Mouse (Mus musculus): ENCODE measurements around the gene Tas2r144. TPM values are rescaled to one million over a fixed set of nuclear protein-coding genes. Genes with fewer than 3 reads are reported as not detected.

Tas2r144 gene
- total RNA-seq, 2 experiments from 2014 or later: not detected

- peak; percentile 99 for DNase-seq (ENCODE audit: low spot score in 2 of 2)
These were observed 49.6 kb downstream of the Tas2r144 start, which contains the start of gene Casp2 for GRCm38 (mm10) chr6:42264626-42265312. Gene Casp2, plus strand, starts transcription at chr6:42264985.

Other genes with a start within 250 kb of the Tas2r144 start
- gene Sval3, start 247.2 kb upstream of the Tas2r144 start, total RNA-seq (2021): not detected
- not detected for gene Sva, start 176.9 kb upstream of the Tas2r144 start, total RNA-seq (2021)
- not detected for gene Tas2r139, start 74.4 kb upstream of the Tas2r144 start, total RNA-seq (2021)
- gene Gstk1, start 30.6 kb downstream of the Tas2r144 start, total RNA-seq (2021): 10 to 100 TPM; 11.0 to 14.9 TPM
- gene Tmem139, start 46.6 kb downstream of the Tas2r144 start, total RNA-seq (2021): not detected
- 10 to 100 TPM; 20.6 to 22.3 TPM for gene Casp2, start 49.7 kb downstream of the Tas2r144 start, total RNA-seq (2021)
- 1 to 10 TPM; 3.8 to 4.0 TPM for gene Clcn1, start 71.4 kb downstream of the Tas2r144 start, total RNA-seq (2021)
- gene Fam131b, start 109.3 kb downstream of the Tas2r144 start, total RNA-seq (2021): 100 to 1,000 TPM; 115 to 123 TPM
- gene Zyx, start 134.3 kb downstream of the Tas2r144 start, total RNA-seq (2021): 10 to 100 TPM; 48.9 to 51.2 TPM
- under 1 TPM in 1 of 2 experiments, not detected in 1; 0.23 TPM for gene Epha1, start 157.9 kb downstream of the Tas2r144 start, total RNA-seq (2021)
- not detected for gene Tas2r143, start 184.9 kb downstream of the Tas2r144 start, total RNA-seq (2021)
- not detected for gene Tas2r135, start 190.1 kb downstream of the Tas2r144 start, total RNA-seq (2021)
- gene Tas2r126, start 219.2 kb downstream of the Tas2r144 start, total RNA-seq (2021): not detected
- not detected for gene Olfr458, start 249.9 kb downstream of the Tas2r144 start, total RNA-seq (2021)

Measured in left cerebral cortex, adult 18-20 months (tissue).